Mouse (Mus musculus) small intestine, adult 2 months (tissue): ENCODE data around the gene Efhd1. TPM values are rescaled to one million over a fixed set of nuclear protein-coding genes. Genes with fewer than 3 reads are reported as not detected.
A peak's percentile ranks its signal among the peaks of the same experiment; 100 is the strongest.

Experiments
- H3K27ac ChIP-seq: fragments of 200-500 bp; 2 replicates; pipeline ENCODE4 v1.5.1; 2012; ENCODE audit warnings: low read depth, low read length, control low read depth, inconsistent platforms; ENCODE audit not compliant: insufficient read depth
- H3K27me3 ChIP-seq: fragments of 200-500 bp; 2 replicates; pipeline ENCODE4 v1.6.1; 2012; ENCODE audit warnings: mild to moderate bottlenecking, moderate library complexity, low read length, inconsistent platforms; ENCODE audit not compliant: control insufficient read depth, insufficient read depth
- H3K36me3 ChIP-seq: fragments of 200-500 bp; 2 replicates; pipeline ENCODE4 v1.6.1; 2012; ENCODE audit warnings: mild to moderate bottlenecking, low read length, control low read depth, inconsistent platforms; ENCODE audit not compliant: control insufficient read depth, insufficient read depth
- H3K4me1 ChIP-seq: fragments of 200-500 bp; 2 replicates; pipeline ENCODE4 v1.6.1; 2012; ENCODE audit warnings: low read length, inconsistent platforms, mixed read lengths; ENCODE audit not compliant: control insufficient read depth, insufficient read depth, insufficient read length
- H3K4me3 ChIP-seq: fragments of 200-500 bp; 2 replicates; pipeline ENCODE4 v1.5.1; 2012; ENCODE audit warnings: low read depth, mild to moderate bottlenecking, control low read depth, inconsistent platforms, low read length, moderate library complexity
- CTCF ChIP-seq: fragments of 200-500 bp; IDR thresholded peaks from 2 replicates; pipeline ENCODE4 v1.5.1; 2012; ENCODE audit warnings: low read depth, mild to moderate bottlenecking, control low read depth, inconsistent platforms, low read length, moderate library complexity, mixed read lengths; ENCODE audit not compliant: insufficient replicate concordance, insufficient read length; ENCODE audit errors: extremely low read depth
- POLR2A ChIP-seq: fragments of 200-500 bp; IDR thresholded peaks from 2 replicates; pipeline ENCODE4 v1.6.1; 2012; ENCODE audit warnings: low read depth, mild to moderate bottlenecking, control low read depth, inconsistent platforms, low read length, moderate library complexity
- WGBS: fragments of 180-500 bp; shearing (Covaris S2); methylation state at CpG from one replicate; pipeline ENCODE4 v1.1.7; 2018; 5-methylcytosine and 5-hydroxymethylcytosine counted together
- polyA plus RNA-seq: library from polyadenylated mRNA; depleted of rRNA; stranded (reverse); fragments of >200 nt; gene quantifications from 2 replicates; pipeline ENCODE4 v1.2.3, GENCODE M21; 2012

Efhd1 gene
- polyA plus RNA-seq, 1 experiment, result 1.5 TPM

GRCm38 (mm10) chr1:87257691-87258090 lies 6.5 kb upstream of the Efhd1 start:
- Histone ChIP-seq H3K27ac (no peak overlapping the region), H3K36me3 (no peaks in the 10 kb centered on the region), H3K4me1 (peaks cover 2% of the 10 kb centered on the region; the same call in 1 of the 2 replicates), H3K27me3 (peaks cover 12% of the 10 kb centered on the region; the same call in 1 of the 2 replicates), H3K4me3 (no peak overlapping the region)
- 16% methylated on average over 11 of the region's 11 CpGs for WGBS
- no peak for TF ChIP-seq CTCF
- no peak for TF ChIP-seq POLR2A

- Histone ChIP-seq H3K27me3 (peaks cover 16% of the 10 kb centered on the region; the same call in 1 of the 2 replicates), H3K4me1 (peaks cover 2% of the 10 kb centered on the region; the same call in 1 of the 2 replicates), H3K4me3 (no peak overlapping the region), H3K36me3 (no peaks in the 10 kb centered on the region), H3K27ac (no peak overlapping the region)
- 8% methylated on average over 14 of the region's 14 CpGs for WGBS
- TF ChIP-seq CTCF (peak; percentile 33; the same call in 1 of the 2 replicates), POLR2A (no peak)
Measured at GRCm38 (mm10) chr1:87258484-87258883, 5.7 kb upstream of the Efhd1 start.

DNA sequence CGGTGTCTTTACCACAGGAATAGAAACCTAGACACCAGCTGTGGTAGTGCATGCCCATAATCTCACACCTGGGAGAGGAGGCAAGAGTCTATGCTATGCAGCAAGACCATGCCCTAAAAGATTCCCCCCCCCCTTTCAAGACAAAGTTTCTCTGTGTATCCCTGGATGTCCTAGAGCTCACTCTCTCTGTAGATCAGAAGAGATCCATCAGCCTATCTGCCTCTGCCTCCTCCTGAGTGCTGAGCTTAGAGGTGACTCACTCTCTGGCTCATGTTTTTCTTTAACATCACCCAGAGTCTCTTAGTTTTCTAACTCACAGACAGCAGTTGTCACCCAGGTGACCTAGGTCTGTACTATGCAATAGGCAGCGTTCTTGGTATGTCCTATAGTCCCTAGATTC lies 4.8 kb upstream of the Efhd1 start:
- TF ChIP-seq CTCF (no peak), POLR2A (no peak)
- no peak overlapping the region for H3K27ac ChIP-seq
- WGBS, result 60% methylated on average over 2 of the region's 2 CpGs
- no peaks in the 10 kb centered on the region for H3K36me3 ChIP-seq
- peaks cover 23% of the 10 kb centered on the region for H3K27me3 ChIP-seq
- no peak overlapping the region for H3K4me3 ChIP-seq
- H3K4me1 ChIP-seq, result peaks cover 7% of the 10 kb centered on the region

- Histone ChIP-seq H3K27ac (no peak overlapping the region), H3K4me1 (peaks cover 13% of the 10 kb centered on the region), H3K27me3 (peaks cover 48% of the 10 kb centered on the region), H3K4me3 (no peak overlapping the region), H3K36me3 (no peaks in the 10 kb centered on the region)
- 19% methylated on average over 9 of the region's 9 CpGs for WGBS
- TF ChIP-seq POLR2A, result no peak
- no peak for TF ChIP-seq CTCF
Measured at GRCm38 (mm10) chr1:87263257-87263656, 906 bp upstream of the Efhd1 start.

GRCm38 (mm10) chr1:87263796-87264133 lies 398 bp upstream of the Efhd1 start:
- no peaks in the 10 kb centered on the region for H3K36me3 ChIP-seq
- H3K4me3 ChIP-seq, result peak overlapping the region; percentile 58
- peaks cover 44% of the 10 kb centered on the region for H3K27me3 ChIP-seq
- H3K4me1 ChIP-seq, result peaks cover 11% of the 10 kb centered on the region
- no peak overlapping the region for H3K27ac ChIP-seq
- WGBS, result 15% methylated on average over 12 of the region's 12 CpGs
- TF ChIP-seq POLR2A (no peak), CTCF (no peak)

DNA sequence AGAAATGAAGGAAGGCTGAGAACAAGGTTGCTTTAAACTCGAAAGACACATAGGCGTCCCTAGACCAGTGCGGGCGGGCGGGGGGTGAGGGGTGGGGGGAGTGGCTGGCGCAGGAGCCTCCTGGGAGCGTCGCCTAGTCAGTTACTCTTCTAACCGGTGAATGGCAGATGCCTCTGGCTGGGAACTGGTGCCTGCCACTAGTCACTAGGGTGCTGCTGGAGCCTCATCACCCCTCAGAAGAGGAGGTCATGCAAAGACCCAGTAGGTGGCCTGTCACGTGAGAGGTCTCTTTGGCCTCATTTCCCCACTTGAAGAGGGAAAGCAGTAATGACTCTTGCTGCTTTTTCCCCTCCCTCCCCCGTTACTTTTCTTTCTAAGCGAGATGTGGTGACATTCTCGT lies 1.0 kb downstream of the Efhd1 start:
- H3K36me3 ChIP-seq, result no peaks in the 10 kb centered on the region
- peaks cover 44% of the 10 kb centered on the region for H3K27me3 ChIP-seq
- H3K4me1 ChIP-seq, result peaks cover 11% of the 10 kb centered on the region
- no peak overlapping the region for H3K27ac ChIP-seq
- 1% methylated on average over 13 of the region's 13 CpGs for WGBS
- H3K4me3 ChIP-seq, result no peak overlapping the region
- TF ChIP-seq POLR2A, result no peak
- TF ChIP-seq CTCF, result no peak

- Histone ChIP-seq H3K27ac (no peak overlapping the region), H3K4me1 (peaks cover 11% of the 10 kb centered on the region), H3K4me3 (no peak overlapping the region), H3K36me3 (no peaks in the 10 kb centered on the region), H3K27me3 (peaks cover 44% of the 10 kb centered on the region)
- WGBS, result 33% methylated on average over 8 of the region's 8 CpGs
- TF ChIP-seq POLR2A (no peak), CTCF (no peak)
Measured at GRCm38 (mm10) chr1:87266296-87267090, 2.3 kb downstream of the Efhd1 start.
